Mouse (Mus musculus): ENCODE measurements around the gene Fam102a. TPM values are rescaled to one million over a fixed set of nuclear protein-coding genes. Genes with fewer than 3 reads are reported as not detected.

Gene Fam102a
- total and polyA plus RNA-seq, 2 experiments from 2014 or later, result 8.2 to 25.4 TPM

DNA sequence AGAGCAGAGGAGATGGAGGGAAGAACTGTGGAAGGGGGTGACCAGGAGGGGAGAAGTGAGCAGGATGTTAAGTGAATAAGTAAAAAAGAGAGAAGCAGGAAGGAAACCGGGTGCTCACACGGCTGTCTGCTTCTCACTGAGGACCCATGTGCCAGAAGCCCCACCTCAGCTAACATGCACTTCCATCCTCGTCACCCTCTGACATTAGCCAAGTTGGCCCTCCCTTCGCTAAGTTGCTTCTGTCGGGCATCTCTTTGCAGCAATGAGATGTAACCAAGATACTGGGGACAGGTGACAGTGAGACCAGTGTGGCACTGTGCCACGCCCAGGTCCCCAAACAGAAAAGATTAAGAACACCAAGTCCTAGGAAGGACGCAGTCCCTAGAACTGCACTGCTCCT lies 22.5 kb upstream of the Fam102a start:
- Histone ChIP-seq H3K9me3 (ENCODE audit: low read length) (no peaks in the 10 kb centered on the region), H3K4me3 (ENCODE audit: low read length) (no peak overlapping the region), H3K9ac (replicated peaks; ENCODE audit: low read length) (no peak overlapping the region), H3K4me1 (ENCODE audit: insufficient read depth, low read length) (no peaks in the 10 kb centered on the region), H3K27me3 (ENCODE audit: insufficient read depth, low read length) (no peaks in the 10 kb centered on the region), H3K36me3 (ENCODE audit: insufficient read depth, low read length) (no peaks in the 10 kb centered on the region), H3K27ac (no peak overlapping the region), H3K4me2 (ENCODE audit: low read depth, low read length) (no peak overlapping the region)
- TF ChIP-seq CTCF (IDR thresholded peaks at IDR 0.05; ENCODE audit: low read depth), result no peak
- no peak for ATAC-seq
- WGBS, result 83% methylated on average over 7 of the region's 7 CpGs
- no peak for DNase-seq (ENCODE audit: low spot score)

DNA sequence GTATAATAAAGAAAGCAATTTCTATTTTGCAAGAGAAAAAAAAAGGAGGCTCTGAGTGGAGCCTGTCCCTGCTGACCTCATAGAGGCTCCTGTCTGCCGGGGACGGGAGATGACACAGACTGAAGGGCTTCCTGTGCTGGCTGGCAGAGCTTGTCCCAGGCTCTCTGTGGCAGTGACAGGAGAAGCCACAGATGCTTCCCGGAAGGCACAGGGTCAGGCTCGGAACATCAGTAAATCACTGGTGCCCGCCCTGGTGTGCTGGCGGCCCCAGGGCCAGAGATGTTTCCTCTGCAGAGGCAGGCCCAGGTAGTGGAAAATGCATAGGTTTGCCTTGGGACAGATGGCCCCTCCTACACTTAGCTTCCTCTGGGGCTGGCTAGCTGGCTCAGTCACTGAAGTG lies 20.8 kb upstream of the Fam102a start:
- Histone ChIP-seq H3K4me1 (ENCODE audit: insufficient read depth, low read length) (no peaks in the 10 kb centered on the region), H3K4me2 (ENCODE audit: low read depth, low read length) (no peak overlapping the region), H3K27ac (no peak overlapping the region), H3K36me3 (ENCODE audit: insufficient read depth, low read length) (no peaks in the 10 kb centered on the region), H3K9ac (replicated peaks; ENCODE audit: low read length) (no peak overlapping the region), H3K9me3 (ENCODE audit: low read length) (no peaks in the 10 kb centered on the region), H3K27me3 (ENCODE audit: insufficient read depth, low read length) (no peaks in the 10 kb centered on the region), H3K4me3 (ENCODE audit: low read length) (no peak overlapping the region)
- no peak for ATAC-seq
- no peak for TF ChIP-seq CTCF (IDR thresholded peaks at IDR 0.05; ENCODE audit: low read depth)
- DNase-seq (ENCODE audit: low spot score), result no peak
- WGBS, result 61% methylated on average over 6 of the region's 6 CpGs

DNA sequence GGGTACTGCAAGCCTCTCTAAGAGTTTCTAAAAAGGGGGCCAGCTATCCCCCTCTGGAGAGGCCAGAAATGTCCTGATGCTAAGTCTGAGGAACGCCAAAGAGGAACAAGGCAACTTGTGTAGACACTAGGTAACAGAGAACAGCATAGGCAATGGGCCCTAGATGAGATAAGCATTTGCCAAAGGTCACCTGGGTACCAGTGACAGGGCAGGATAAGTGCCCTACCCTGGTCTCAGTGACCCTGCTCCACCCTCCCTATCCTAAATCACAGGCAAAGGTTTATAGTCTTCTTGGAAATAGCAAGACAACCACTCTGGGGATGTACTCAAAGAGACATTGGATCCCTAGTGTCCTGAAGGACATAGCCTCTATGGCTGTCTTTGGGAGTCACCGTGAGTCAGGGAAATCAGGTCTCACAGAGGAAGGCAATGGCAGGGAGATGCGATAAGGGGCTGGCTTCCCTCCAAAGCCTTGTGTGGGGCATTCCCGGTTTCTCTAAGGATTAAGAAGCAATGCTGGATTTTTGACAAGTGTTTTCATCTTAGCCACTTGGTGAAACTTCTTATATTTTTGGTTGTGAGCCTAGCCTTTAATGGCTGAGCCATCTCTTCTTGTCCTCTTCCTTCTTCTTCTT lies 17.8 kb upstream of the Fam102a start:
- no peak for TF ChIP-seq CTCF (IDR thresholded peaks at IDR 0.05; ENCODE audit: low read depth)
- Histone ChIP-seq H3K9me3 (ENCODE audit: low read length) (no peaks in the 10 kb centered on the region), H3K4me2 (ENCODE audit: low read depth, low read length) (no peak overlapping the region), H3K27ac (no peak overlapping the region), H3K4me1 (ENCODE audit: insufficient read depth, low read length) (no peaks in the 10 kb centered on the region), H3K36me3 (ENCODE audit: insufficient read depth, low read length) (no peaks in the 10 kb centered on the region), H3K4me3 (ENCODE audit: low read length) (no peak overlapping the region), H3K27me3 (ENCODE audit: insufficient read depth, low read length) (no peaks in the 10 kb centered on the region), H3K9ac (replicated peaks; ENCODE audit: low read length) (no peak overlapping the region)
- ATAC-seq, result no peak
- DNase-seq (ENCODE audit: low spot score), result no peak
- WGBS, result 76% methylated on average over 4 of the region's 4 CpGs

DNA sequence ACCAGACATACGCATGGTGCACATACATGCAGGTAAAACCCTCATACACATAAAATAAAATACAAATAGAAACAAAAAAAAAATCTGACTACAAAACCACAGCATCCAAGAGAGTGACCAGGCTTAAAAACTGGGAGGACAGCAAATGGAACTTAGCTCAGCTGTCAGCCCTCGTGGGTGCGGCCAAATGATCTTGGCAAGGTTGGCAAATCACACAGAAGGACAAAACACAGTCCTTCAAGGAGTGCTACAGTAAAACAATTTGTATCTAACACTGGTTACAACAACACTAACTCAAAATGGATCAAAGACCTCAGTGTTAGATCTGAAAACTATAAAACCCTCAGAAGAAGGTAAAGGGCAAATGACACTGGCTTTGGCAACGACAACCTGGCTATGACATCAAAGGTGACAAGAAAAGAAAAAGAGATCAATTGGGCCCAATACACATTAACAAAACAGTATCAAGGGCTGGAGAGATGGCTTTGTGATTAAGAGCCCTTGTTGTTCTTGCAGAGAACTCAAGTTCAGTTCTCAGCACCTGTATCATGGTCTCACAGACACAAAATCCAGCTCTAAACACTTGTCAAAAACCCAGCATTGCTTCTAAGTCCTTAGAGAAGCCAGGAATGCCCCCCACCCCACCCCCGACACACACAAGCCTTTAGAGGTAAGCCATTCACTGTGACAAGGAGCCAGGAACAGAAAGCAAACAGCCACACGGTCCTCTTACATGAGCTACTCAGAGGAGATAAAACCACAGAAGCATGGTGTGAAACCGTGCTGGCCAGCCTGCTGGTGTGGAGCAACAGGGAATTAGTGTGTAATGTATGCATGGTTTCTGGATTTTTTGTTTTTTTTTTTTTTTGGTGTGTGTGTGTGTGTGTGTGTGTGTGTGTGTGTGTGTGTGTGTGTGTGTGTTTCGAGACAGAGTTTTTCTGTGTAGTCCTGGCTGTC lies 14.8 kb upstream of the Fam102a start:
- no peak overlapping the region for H3K27ac ChIP-seq
- ATAC-seq (no peak), DNase-seq (ENCODE audit: low spot score) (no peak)
- no peaks in the 10 kb centered on the region for H3K36me3 ChIP-seq (ENCODE audit: insufficient read depth, low read length)
- no peak overlapping the region for H3K4me3 ChIP-seq (ENCODE audit: low read length)
- no peaks in the 10 kb centered on the region for H3K4me1 ChIP-seq (ENCODE audit: insufficient read depth, low read length)
- no peak overlapping the region for H3K9ac ChIP-seq (replicated peaks; ENCODE audit: low read length)
- no peaks in the 10 kb centered on the region for H3K9me3 ChIP-seq (ENCODE audit: low read length)
- H3K4me2 ChIP-seq (ENCODE audit: low read depth, low read length), result no peak overlapping the region
- WGBS, result 80% methylated on average over 8 of the region's 8 CpGs
- no peaks in the 10 kb centered on the region for H3K27me3 ChIP-seq (ENCODE audit: insufficient read depth, low read length)
- TF ChIP-seq CTCF (IDR thresholded peaks at IDR 0.05; ENCODE audit: low read depth), result no peak

DNA sequence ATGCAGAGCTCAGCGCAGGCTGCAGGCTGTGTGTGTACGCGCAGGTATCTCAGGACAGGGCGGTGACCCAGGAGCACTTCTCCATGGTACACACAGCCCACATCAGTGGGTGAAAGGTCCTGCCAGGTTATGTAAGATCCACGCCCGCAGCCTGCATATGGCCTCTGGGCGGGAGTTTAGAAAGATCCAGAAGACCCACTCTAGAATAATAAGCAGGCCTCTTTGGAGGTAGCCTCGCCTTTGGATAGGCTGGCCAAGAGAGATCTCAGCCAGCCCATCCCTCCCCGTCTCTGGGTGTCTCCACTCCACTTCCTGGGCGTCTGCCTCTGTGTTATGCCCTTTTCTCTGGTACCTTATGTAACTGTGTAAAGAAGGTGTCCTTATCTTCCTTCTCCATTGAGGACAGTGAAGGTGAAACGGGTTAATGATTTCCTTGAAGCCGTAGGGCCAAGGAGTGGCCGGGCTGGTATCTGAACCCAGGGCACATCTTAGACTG lies 10.5 kb upstream of the Fam102a start:
- H3K27me3 ChIP-seq (ENCODE audit: insufficient read depth, low read length), result no peaks in the 10 kb centered on the region
- TF ChIP-seq CTCF (IDR thresholded peaks at IDR 0.05; ENCODE audit: low read depth), result no peak
- H3K9ac ChIP-seq (replicated peaks; ENCODE audit: low read length), result no peak overlapping the region
- H3K36me3 ChIP-seq (ENCODE audit: insufficient read depth, low read length), result no peaks in the 10 kb centered on the region
- 91% methylated on average over 13 of the region's 13 CpGs for WGBS
- H3K9me3 ChIP-seq (ENCODE audit: low read length), result no peaks in the 10 kb centered on the region
- H3K4me3 ChIP-seq (ENCODE audit: low read length), result no peak overlapping the region
- ATAC-seq (no peak), DNase-seq (ENCODE audit: low spot score) (no peak)
- no peak overlapping the region for H3K27ac ChIP-seq
- no peak overlapping the region for H3K4me2 ChIP-seq (ENCODE audit: low read depth, low read length)
- H3K4me1 ChIP-seq (ENCODE audit: insufficient read depth, low read length), result no peaks in the 10 kb centered on the region

DNA sequence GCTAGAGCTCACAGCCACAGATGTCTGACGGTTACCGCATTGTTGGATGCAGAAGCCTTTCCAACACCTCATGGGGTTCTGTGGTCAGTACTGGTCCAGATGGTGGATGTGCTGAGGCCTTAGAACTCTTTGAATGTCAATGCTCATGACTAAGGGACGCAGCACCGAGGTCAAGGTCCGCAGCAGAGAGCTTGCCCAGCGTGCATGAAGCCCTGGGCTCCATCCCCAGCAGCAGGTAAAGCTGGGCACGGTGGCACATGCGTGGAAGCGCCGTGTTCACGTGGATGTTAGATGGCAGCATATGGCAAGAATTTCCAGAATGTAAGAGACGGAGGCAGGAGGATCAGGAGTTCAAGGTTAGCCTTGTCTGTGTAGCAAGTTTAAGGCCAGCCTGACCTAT lies 9.3 kb upstream of the Fam102a start:
- Histone ChIP-seq H3K27me3 (ENCODE audit: insufficient read depth, low read length) (no peaks in the 10 kb centered on the region), H3K4me2 (ENCODE audit: low read depth, low read length) (no peak overlapping the region), H3K36me3 (ENCODE audit: insufficient read depth, low read length) (no peaks in the 10 kb centered on the region), H3K4me1 (ENCODE audit: insufficient read depth, low read length) (no peaks in the 10 kb centered on the region), H3K4me3 (ENCODE audit: low read length) (no peak overlapping the region), H3K9ac (replicated peaks; ENCODE audit: low read length) (no peak overlapping the region), H3K27ac (no peak overlapping the region), H3K9me3 (ENCODE audit: low read length) (no peaks in the 10 kb centered on the region)
- no peak for ATAC-seq
- TF ChIP-seq CTCF (IDR thresholded peaks at IDR 0.05; ENCODE audit: low read depth), result no peak
- 81% methylated on average over 12 of the region's 12 CpGs for WGBS
- DNase-seq (ENCODE audit: low spot score), result no peak
